Mouse (Mus musculus): ENCODE measurements around the gene Il2rb. TPM values are rescaled to one million over a fixed set of nuclear protein-coding genes. Genes with fewer than 3 reads are reported as not detected.

Gene Il2rb
- polyA plus RNA-seq, 1 experiment from 2014 or later = 0.30 TPM

DNA sequence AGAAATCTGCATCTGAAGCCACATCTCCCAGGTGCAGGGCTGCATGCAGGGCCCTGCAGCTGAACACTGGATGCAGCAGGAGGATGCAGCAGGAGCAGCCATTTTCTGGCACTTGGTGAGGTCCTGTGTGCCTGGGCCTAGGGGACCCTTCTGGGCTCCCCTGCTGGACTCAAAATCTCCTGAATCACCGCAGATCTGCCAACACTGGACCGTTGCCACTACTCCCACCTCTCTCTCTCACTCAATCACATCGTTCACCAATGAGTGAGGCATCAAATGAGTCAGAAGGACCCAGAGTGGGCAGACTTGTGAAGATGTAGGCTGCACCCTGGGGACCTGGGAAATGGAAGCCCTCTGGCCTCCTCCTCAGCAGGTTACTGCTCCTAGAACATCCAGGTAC is 46.0 kb upstream of the Il2rb start:
- 74% methylated on average over 3 of the region's 3 CpGs for WGBS
- no peaks in the 10 kb centered on the region for H3K36me3 ChIP-seq (ENCODE audit: control insufficient read depth, insufficient read depth, low read length)
- no peaks in the 10 kb centered on the region for H3K9me3 ChIP-seq (ENCODE audit: control insufficient read depth, low read length)
- DNase-seq (ENCODE audit: low spot score) (no peak), ATAC-seq (ENCODE audit: low FRiP score, low TSS enrichment) (no peak)
- no peak overlapping the region for H3K4me2 ChIP-seq (replicated peaks; ENCODE audit: low read depth)
- TF ChIP-seq CTCF (IDR thresholded peaks at IDR 0.05; ENCODE audit: low read depth) (no peak), EP300 (optimal IDR thresholded peaks at IDR 0.05) (no peak)
- H3K9ac ChIP-seq (ENCODE audit: low read length) = no peak overlapping the region
- no peak overlapping the region for H3K4me3 ChIP-seq (ENCODE audit: low read depth, low read length)
- H3K27me3 ChIP-seq (ENCODE audit: control insufficient read depth, insufficient read depth, low read length) = no peaks in the 10 kb centered on the region
- no peak overlapping the region for H3K27ac ChIP-seq (replicated peaks)
- H3K4me1 ChIP-seq (replicated peaks; ENCODE audit: control insufficient read depth, insufficient read depth) = no peaks in the 10 kb centered on the region

DNA sequence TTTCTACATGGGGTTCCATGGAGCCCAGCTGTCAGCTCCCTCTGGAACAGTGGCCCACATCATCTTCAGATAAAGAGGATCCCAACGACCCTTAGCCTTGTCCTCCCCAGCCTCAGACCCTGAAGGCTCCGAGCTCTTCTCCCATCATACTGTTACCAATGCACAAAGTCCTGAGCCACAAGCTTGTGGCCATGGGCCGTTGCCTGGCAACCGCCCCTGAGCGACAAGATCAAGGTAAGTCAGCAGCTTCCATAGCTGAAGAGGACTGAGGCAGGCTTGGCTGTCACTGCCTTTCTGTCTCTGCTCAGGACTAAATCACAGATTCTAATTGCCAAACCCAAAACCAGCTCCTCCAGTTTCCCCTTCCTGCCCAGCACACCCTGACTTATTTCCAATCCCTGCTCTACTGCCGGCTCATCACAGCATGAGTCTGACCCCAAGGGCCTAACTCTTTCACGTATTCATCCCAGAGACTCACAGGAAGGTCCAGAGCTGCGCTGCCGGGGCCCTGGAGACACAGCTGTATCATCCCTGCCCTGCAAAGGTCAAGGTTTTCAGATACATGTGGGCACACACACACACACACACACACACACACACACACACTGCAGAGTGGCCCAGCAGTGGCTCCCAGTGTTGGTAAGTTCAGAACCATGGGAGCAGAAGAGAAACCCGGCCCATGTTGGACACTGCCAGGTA is 40.8 kb upstream of the Il2rb start:
- Histone ChIP-seq H3K4me1 (replicated peaks; ENCODE audit: control insufficient read depth, insufficient read depth) (peaks cover 8% of the 10 kb centered on the region), H3K4me3 (ENCODE audit: low read depth, low read length) (no peak overlapping the region), H3K9ac (ENCODE audit: low read length) (0 out of 2 replicates have a peak overlapping the region, but pooled peaks have one; percentile 23), H3K9me3 (ENCODE audit: control insufficient read depth, low read length) (no peaks in the 10 kb centered on the region), H3K4me2 (replicated peaks; ENCODE audit: low read depth) (no peak overlapping the region), H3K27ac (replicated peaks) (peak overlapping the region; percentile 49), H3K36me3 (ENCODE audit: control insufficient read depth, insufficient read depth, low read length) (no peaks in the 10 kb centered on the region), H3K27me3 (ENCODE audit: control insufficient read depth, insufficient read depth, low read length) (no peaks in the 10 kb centered on the region)
- TF ChIP-seq CTCF (IDR thresholded peaks at IDR 0.05; ENCODE audit: low read depth) (no peak), EP300 (optimal IDR thresholded peaks at IDR 0.05) (no peak)
- DNase-seq (ENCODE audit: low spot score) = no peak
- WGBS = 59% methylated on average over 10 of the region's 10 CpGs
- ATAC-seq (ENCODE audit: low FRiP score, low TSS enrichment) = no peak

DNA sequence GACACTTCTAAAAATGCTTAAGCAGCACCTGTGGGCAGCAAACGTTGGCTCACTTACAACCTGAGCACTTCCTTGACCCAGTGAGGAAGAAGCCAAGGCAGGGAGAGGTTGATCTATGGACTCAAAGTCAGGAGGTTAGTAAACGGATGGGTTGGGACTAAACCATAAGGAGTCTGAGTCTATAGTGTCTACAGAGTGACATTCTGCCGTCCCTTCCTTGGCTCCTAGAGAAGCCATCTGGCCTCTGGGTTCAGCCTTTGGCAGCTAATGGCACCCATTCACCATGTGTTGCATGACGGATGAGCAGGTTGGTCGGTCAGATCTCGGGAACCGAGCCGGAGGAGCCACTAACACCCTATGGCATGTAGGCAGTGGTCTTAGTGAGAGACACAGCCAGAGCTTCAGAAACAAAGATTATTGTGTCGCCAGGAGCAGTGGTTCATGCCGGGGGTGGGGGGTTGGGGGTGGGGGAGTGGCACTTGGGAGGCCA is 38.3 kb upstream of the Il2rb start:
- Histone ChIP-seq H3K9ac (ENCODE audit: low read length) (no peak overlapping the region), H3K9me3 (ENCODE audit: control insufficient read depth, low read length) (no peaks in the 10 kb centered on the region), H3K27me3 (ENCODE audit: control insufficient read depth, insufficient read depth, low read length) (no peaks in the 10 kb centered on the region), H3K27ac (replicated peaks) (peak overlapping the region; percentile 92), H3K4me3 (ENCODE audit: low read depth, low read length) (no peak overlapping the region), H3K36me3 (ENCODE audit: control insufficient read depth, insufficient read depth, low read length) (no peaks in the 10 kb centered on the region), H3K4me1 (replicated peaks; ENCODE audit: control insufficient read depth, insufficient read depth) (peaks cover 19% of the 10 kb centered on the region), H3K4me2 (replicated peaks; ENCODE audit: low read depth) (no peak overlapping the region)
- DNase-seq (ENCODE audit: low spot score) (no peak), ATAC-seq (ENCODE audit: low FRiP score, low TSS enrichment) (no peak)
- TF ChIP-seq CTCF (IDR thresholded peaks at IDR 0.05; ENCODE audit: low read depth) (no peak), EP300 (optimal IDR thresholded peaks at IDR 0.05) (no peak)
- 69% methylated on average over 10 of the region's 10 CpGs for WGBS

DNA sequence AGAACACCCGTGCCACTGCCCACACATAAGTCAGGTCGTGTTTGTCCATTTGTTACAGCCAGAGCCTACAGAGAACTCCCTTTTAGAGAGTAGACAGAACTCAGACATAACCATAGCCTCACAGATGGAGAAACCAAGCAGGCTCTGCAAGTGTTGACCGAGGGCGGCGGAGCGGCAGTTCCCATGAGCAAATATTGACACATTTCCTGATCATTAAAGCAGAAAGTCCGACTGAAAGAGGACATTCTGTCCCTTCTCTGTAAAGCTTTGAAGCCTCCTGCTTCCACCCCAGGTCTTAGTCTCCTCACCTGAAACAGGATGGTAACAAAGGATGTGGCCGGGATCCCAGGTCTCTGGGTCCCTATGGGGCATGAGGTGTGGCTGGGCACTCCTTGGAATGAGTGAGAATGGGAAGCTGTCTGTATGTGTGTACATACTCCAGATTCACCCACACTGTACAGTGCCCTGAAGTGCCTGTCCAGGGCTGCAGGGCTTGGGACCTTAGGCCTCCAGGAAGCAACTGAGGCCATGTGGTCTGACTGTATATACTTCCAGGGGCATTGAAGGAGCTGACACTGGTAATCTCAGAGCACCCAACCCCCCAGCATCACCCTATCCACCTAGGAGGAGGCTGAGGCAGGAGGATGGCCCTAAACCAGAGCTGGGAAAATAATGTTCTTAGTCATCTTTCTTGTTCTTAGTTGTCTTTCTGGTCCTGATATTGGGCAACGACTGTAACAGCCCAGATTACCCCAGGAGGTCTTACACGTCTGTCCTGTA is 37.7 kb upstream of the Il2rb start:
- 0 out of 2 replicates have a peak overlapping the region, but pooled peaks have one; percentile 20 for H3K4me2 ChIP-seq (replicated peaks; ENCODE audit: low read depth)
- ATAC-seq (ENCODE audit: low FRiP score, low TSS enrichment) (peak; percentile 63), DNase-seq (ENCODE audit: low spot score) (peak; percentile 81)
- peak overlapping the region; percentile 35; the same call in 1 of the 2 replicates for H3K9ac ChIP-seq (ENCODE audit: low read length)
- H3K4me1 ChIP-seq (replicated peaks; ENCODE audit: control insufficient read depth, insufficient read depth) = peaks cover 19% of the 10 kb centered on the region
- no peaks in the 10 kb centered on the region for H3K36me3 ChIP-seq (ENCODE audit: control insufficient read depth, insufficient read depth, low read length)
- H3K27me3 ChIP-seq (ENCODE audit: control insufficient read depth, insufficient read depth, low read length) = no peaks in the 10 kb centered on the region
- no peak overlapping the region for H3K4me3 ChIP-seq (ENCODE audit: low read depth, low read length)
- 45% methylated on average over 10 of the region's 10 CpGs for WGBS
- peak overlapping the region; percentile 92 for H3K27ac ChIP-seq (replicated peaks)
- TF ChIP-seq EP300 (optimal IDR thresholded peaks at IDR 0.05) (no peak), CTCF (IDR thresholded peaks at IDR 0.05; ENCODE audit: low read depth) (no peak)
- no peaks in the 10 kb centered on the region for H3K9me3 ChIP-seq (ENCODE audit: control insufficient read depth, low read length)

DNA sequence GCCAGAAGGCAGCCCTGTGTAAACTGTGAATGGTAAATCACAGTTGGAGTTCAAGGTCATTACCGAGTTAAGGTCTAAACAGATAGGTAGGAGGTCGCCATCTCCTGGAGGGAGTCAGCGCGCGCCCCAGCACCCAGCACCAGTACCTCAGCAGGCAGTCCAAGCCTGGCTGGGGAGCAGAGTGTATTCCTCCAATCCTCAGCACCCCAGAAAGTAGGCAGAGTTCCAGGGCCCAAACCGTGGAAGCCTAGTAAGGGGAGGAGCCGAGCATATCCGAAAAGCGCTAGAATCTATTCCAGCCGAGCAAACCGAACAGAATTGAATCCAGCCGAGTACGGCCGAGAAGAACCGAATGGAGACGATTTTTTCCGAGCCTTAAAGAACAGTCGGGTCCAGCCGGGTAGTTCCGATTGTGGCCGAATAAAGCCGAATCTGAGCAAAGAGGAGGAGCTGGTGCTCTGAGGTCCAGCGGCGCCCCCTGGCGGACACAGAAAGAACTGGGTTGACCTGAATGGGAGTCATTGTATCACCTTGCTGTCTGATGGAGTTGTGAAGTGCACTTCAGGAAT is 36.9 kb upstream of the Il2rb start:
- peak overlapping the region; percentile 92 for H3K27ac ChIP-seq (replicated peaks)
- H3K4me2 ChIP-seq (replicated peaks; ENCODE audit: low read depth) = peak overlapping the region; percentile 40
- H3K36me3 ChIP-seq (ENCODE audit: control insufficient read depth, insufficient read depth, low read length) = no peaks in the 10 kb centered on the region
- peaks cover 19% of the 10 kb centered on the region for H3K4me1 ChIP-seq (replicated peaks; ENCODE audit: control insufficient read depth, insufficient read depth)
- TF ChIP-seq EP300 (optimal IDR thresholded peaks at IDR 0.05) = no peak
- TF ChIP-seq CTCF (IDR thresholded peaks at IDR 0.05; ENCODE audit: low read depth) = peak; percentile 95
- no peaks in the 10 kb centered on the region for H3K27me3 ChIP-seq (ENCODE audit: control insufficient read depth, insufficient read depth, low read length)
- H3K9ac ChIP-seq (ENCODE audit: low read length) = peak overlapping the region; percentile 54
- no peaks in the 10 kb centered on the region for H3K9me3 ChIP-seq (ENCODE audit: control insufficient read depth, low read length)
- DNase-seq (ENCODE audit: low spot score) (peak; percentile 97), ATAC-seq (ENCODE audit: low FRiP score, low TSS enrichment) (peak; percentile 84)
- under 1% methylated on average over 25 of the region's 25 CpGs for WGBS
- no peak overlapping the region for H3K4me3 ChIP-seq (ENCODE audit: low read depth, low read length)

Data from stomach, postnatal 0 days (tissue).